Mouse (Mus musculus) myocyte (in vitro differentiated cells): ENCODE results near the gene Hs6st3. TPM values are rescaled to one million over a fixed set of nuclear protein-coding genes. Genes with fewer than 3 reads are reported as not detected.

Source experiments
- H3K27me3 ChIP-seq: one replicate; pipeline ENCODE4 v1.6.1; 2011; ENCODE audit not compliant: control insufficient read depth, insufficient read depth, insufficient read length
- H3K36me3 ChIP-seq: one replicate; pipeline ENCODE4 v1.6.1; 2011; ENCODE audit not compliant: control insufficient read depth, insufficient read depth
- H3K4me2 ChIP-seq: one replicate; pipeline ENCODE4 v1.6.1; 2011; ENCODE audit warnings: low read depth, control low read depth
- H3K4me3 ChIP-seq: one replicate; pipeline ENCODE4 v1.5.1; 2011; ENCODE audit warnings: mild to moderate bottlenecking, control low read depth, moderate library complexity
- H3K79me2 ChIP-seq: one replicate; pipeline ENCODE4 v1.6.1; 2011; ENCODE audit not compliant: control insufficient read depth, insufficient read depth
- H3ac ChIP-seq: one replicate; pipeline ENCODE4 v1.6.1; 2011; ENCODE audit not compliant: control insufficient read depth, insufficient read length
- CEBPB ChIP-seq: IDR thresholded peaks from 2 replicates; pipeline ENCODE4 v1.6.1; 2011; ENCODE audit warnings: mild to moderate bottlenecking, moderate library complexity; ENCODE audit not compliant: poor library complexity, insufficient read depth, severe bottlenecking
- E2F4 ChIP-seq: IDR thresholded peaks from one replicate; pipeline ENCODE4 v1.6.1; 2011; ENCODE audit warnings: mild to moderate bottlenecking, control low read depth, moderate library complexity; ENCODE audit not compliant: insufficient read depth
- MAX ChIP-seq: IDR thresholded peaks from one replicate; pipeline ENCODE4 v1.6.1; 2011; ENCODE audit warnings: low read depth, mild to moderate bottlenecking, control low read depth
- MYOD1 ChIP-seq, 3 experiments: IDR thresholded peaks; one replicate each; pipeline ENCODE4 v1.6.1; 2011; ENCODE audit warnings: control low read depth in 2 of 3, low read depth in 2 of 3, mild to moderate bottlenecking in 2 of 3, moderate library complexity in 1 of 3; ENCODE audit not compliant: insufficient read length in 2 of 3, control insufficient read depth in 1 of 3
- MYOG ChIP-seq, 3 experiments: IDR thresholded peaks; one replicate each; pipeline ENCODE4 v1.6.1; 2011; ENCODE audit warnings: control low read depth in 2 of 3, low read depth in 2 of 3, mild to moderate bottlenecking in 2 of 3; ENCODE audit not compliant: insufficient read length in 2 of 3, control insufficient read depth in 1 of 3, insufficient read depth in 1 of 3
- POLR2A ChIP-seq: IDR thresholded peaks from one replicate; pipeline ENCODE4 v1.6.1; 2011; ENCODE audit warnings: low read depth, mild to moderate bottlenecking, control low read depth, moderate library complexity; ENCODE audit not compliant: insufficient read length
- POLR2AphosphoS2 ChIP-seq: IDR thresholded peaks from one replicate; pipeline ENCODE4 v1.6.1; 2011; ENCODE audit warnings: low read depth, control low read depth; ENCODE audit not compliant: insufficient read length
- REST ChIP-seq: IDR thresholded peaks from one replicate; pipeline ENCODE4 v1.6.1; 2011; ENCODE audit warnings: mild to moderate bottlenecking, control low read depth, moderate library complexity; ENCODE audit not compliant: insufficient read depth, insufficient read length
- SRF ChIP-seq: IDR thresholded peaks from one replicate; pipeline ENCODE4 v1.6.1; 2011; ENCODE audit warnings: low read depth; ENCODE audit not compliant: control insufficient read depth, insufficient read length
- TCF12 ChIP-seq: IDR thresholded peaks from one replicate; pipeline ENCODE4 v1.6.1; 2011; ENCODE audit warnings: mild to moderate bottlenecking, control low read depth; ENCODE audit not compliant: poor library complexity, insufficient read depth, severe bottlenecking
- TCF3 ChIP-seq: IDR thresholded peaks from one replicate; pipeline ENCODE4 v1.6.1; 2011; ENCODE audit warnings: low read depth, control low read depth; ENCODE audit not compliant: insufficient read length
- USF1 ChIP-seq: IDR thresholded peaks from one replicate; pipeline ENCODE4 v1.6.1; 2011; ENCODE audit warnings: low read depth, mild to moderate bottlenecking, control low read depth, moderate library complexity
- polyA plus RNA-seq: library from polyadenylated mRNA; unstranded; fragments of >200 nt; fragmentation: generic; extraction: Trizol; gene quantifications from one replicate; pipeline ENCODE4 v1.2.1, GENCODE M21; 2012; ENCODE audit warnings: missing spikeins

Hs6st3 gene
- polyA plus RNA-seq, 1 experiment: not detected

GRCm38 (mm10) chr14:119849338-119849737 is 711.2 kb downstream of the Hs6st3 start:
- H3K36me3 ChIP-seq: no peaks in the 10 kb centered on the region
- H3K4me3 ChIP-seq: no peak overlapping the region
- H3ac ChIP-seq: no peak overlapping the region
- no peaks in the 10 kb centered on the region for H3K27me3 ChIP-seq
- no peaks in the 10 kb centered on the region for H3K79me2 ChIP-seq
- no peak overlapping the region for H3K4me2 ChIP-seq
- no peak for TF ChIP-seq POLR2A
- TF ChIP-seq REST: no peak
- no peak for TF ChIP-seq POLR2AphosphoS2
- no peak for TF ChIP-seq MYOD1 (IDR thresholded peaks at IDR 0.05; ENCODE audit: control insufficient read depth in 1 of 3, insufficient read length in 2 of 3, low read depth in 2 of 3)
- TF ChIP-seq SRF: no peak
- TF ChIP-seq USF1: no peak
- TF ChIP-seq TCF3: no peak
- TF ChIP-seq CEBPB: no peak
- TF ChIP-seq E2F4: no peak

DNA sequence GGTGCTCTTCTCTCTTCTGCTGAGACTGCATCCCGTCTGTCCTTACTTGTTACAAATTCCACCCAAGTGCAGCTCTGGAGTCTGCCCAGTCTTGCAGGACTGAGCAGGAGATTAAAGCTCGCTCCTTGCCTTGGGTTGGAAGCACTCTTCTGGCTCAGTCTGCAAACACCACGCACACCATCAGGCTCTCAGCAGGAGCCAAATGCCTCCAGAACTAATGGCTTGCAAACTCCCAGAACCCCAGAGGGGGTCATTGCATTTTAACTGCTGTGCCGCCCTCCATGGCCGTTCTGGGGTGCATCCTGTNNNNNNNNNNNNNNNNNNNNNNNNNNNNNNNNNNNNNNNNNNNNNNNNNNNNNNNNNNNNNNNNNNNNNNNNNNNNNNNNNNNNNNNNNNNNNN is 714.0 kb downstream of the Hs6st3 start:
- H3K4me3 ChIP-seq: no peak overlapping the region
- no peak overlapping the region for H3ac ChIP-seq
- H3K79me2 ChIP-seq: no peaks in the 10 kb centered on the region
- TF ChIP-seq POLR2AphosphoS2 (no peak), TCF12 (no peak), REST (no peak), E2F4 (no peak), POLR2A (no peak), MYOD1 (IDR thresholded peaks at IDR 0.05; ENCODE audit: control insufficient read depth in 1 of 3, insufficient read length in 2 of 3, low read depth in 2 of 3) (no peak), CEBPB (no peak), USF1 (no peak), MAX (no peak), MYOG (IDR thresholded peaks at IDR 0.05; ENCODE audit: control insufficient read depth in 1 of 3, insufficient read depth in 1 of 3, insufficient read length in 2 of 3, low read depth in 2 of 3) (no peak), SRF (no peak), TCF3 (no peak)
- H3K36me3 ChIP-seq: no peaks in the 10 kb centered on the region
- no peak overlapping the region for H3K4me2 ChIP-seq
- H3K27me3 ChIP-seq: no peaks in the 10 kb centered on the region

GRCm38 (mm10) chr14:119857338-119858291 is 719.5 kb downstream of the Hs6st3 start:
- H3K4me2 ChIP-seq: no peak overlapping the region
- H3K4me3 ChIP-seq: no peak overlapping the region

DNA sequence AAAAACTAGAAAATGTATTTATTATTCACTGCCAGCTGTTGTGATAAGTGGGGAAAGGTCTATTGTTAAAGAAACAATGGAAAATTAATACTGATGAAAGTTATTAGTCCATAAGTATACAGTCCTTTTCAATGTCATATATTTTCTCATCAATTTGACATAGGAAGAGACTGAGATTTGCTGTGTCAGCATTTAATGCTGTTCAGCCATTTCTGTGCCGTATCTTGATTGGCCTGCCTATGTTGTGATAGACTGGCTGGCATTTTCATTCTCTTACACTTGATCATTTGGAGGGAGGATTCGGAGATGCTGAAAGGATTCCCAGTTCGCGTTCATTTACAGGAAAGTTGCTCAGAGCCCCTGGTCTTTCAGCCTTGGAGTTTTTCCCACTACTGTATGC is 735.5 kb downstream of the Hs6st3 start:
- no peaks in the 10 kb centered on the region for H3K79me2 ChIP-seq
- H3K4me2 ChIP-seq: no peak overlapping the region
- TF ChIP-seq MYOD1 (IDR thresholded peaks at IDR 0.05; ENCODE audit: control insufficient read depth in 1 of 3, insufficient read length in 2 of 3, low read depth in 2 of 3) (no peak), MYOG (IDR thresholded peaks at IDR 0.05; ENCODE audit: control insufficient read depth in 1 of 3, insufficient read depth in 1 of 3, insufficient read length in 2 of 3, low read depth in 2 of 3) (no peak), TCF3 (no peak), SRF (no peak), TCF12 (no peak), CEBPB (no peak), POLR2AphosphoS2 (no peak), USF1 (no peak), E2F4 (no peak), POLR2A (no peak), REST (no peak), MAX (no peak)
- H3K36me3 ChIP-seq: no peaks in the 10 kb centered on the region
- H3ac ChIP-seq: no peak overlapping the region
- H3K4me3 ChIP-seq: no peak overlapping the region
- H3K27me3 ChIP-seq: no peaks in the 10 kb centered on the region

More at GRCm38 (mm10) chr14:119857338-119858291, 719.5 kb downstream of the Hs6st3 start:
- TF ChIP-seq TCF3 (no peak), POLR2A (no peak), MYOG (IDR thresholded peaks at IDR 0.05; ENCODE audit: control insufficient read depth in 1 of 3, insufficient read depth in 1 of 3, insufficient read length in 2 of 3, low read depth in 2 of 3) (no peak), POLR2AphosphoS2 (no peak), TCF12 (no peak), CEBPB (no peak), MYOD1 (IDR thresholded peaks at IDR 0.05; ENCODE audit: control insufficient read depth in 1 of 3, insufficient read length in 2 of 3, low read depth in 2 of 3) (no peak), REST (no peak), SRF (no peak), MAX (no peak), E2F4 (no peak), USF1 (no peak)
- no peaks in the 10 kb centered on the region for H3K79me2 ChIP-seq
- no peaks in the 10 kb centered on the region for H3K36me3 ChIP-seq
- no peaks in the 10 kb centered on the region for H3K27me3 ChIP-seq
- no peak overlapping the region for H3ac ChIP-seq
